ENCODE assay signal across 1 mouse cellular context in the genomic region with DNA sequence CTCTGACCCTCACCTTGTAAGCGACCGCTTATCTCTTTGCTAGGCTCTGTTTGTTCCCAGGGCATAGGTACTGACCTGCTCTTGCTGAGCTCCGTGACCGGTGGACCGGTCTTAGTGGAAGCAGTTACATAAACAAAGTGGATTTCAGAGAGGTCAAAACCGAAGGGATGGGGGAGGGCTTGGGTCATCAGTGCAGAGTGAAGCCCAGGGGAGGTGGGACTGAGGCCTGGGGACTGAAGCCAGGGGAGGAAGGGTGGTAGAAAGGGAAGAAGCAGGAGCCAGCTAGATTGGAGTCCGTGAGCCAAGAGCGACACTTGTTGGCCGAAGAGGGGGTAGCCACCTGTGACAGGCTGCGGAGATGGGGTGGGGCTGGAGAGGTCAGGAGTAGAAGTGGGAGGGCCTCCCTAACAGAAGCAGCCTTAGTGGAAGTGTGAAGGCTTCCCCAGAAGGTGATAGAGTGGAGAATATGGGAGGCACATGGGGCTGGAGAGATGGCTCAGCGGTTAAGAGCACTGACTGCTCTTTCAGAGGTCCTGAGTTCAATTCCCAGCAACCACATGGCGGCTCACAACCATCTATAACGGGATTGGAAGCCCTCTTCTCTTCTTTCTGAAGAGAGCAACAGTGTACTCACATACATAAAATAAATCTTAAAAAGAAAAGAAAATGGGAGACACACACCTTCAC.
A peak's percentile ranks its signal among the peaks of the same experiment; 100 is the strongest.
TF ChIP-seq lines count a peak whose summit lies in the region.

No protein-coding gene starts in this region.

TF ChIP-seq in MEL, 35 proteins besides CTCF, POLR2A, EP300 and RAD21:
- TF ChIP-seq SIN3A (IDR thresholded peaks at IDR 0.05; ENCODE audit: low read length), result no peak
- peak; percentile 61 for TF ChIP-seq SMC3 (IDR thresholded peaks at IDR 0.05; ENCODE audit: low read depth, low read length)
- TF ChIP-seq ZKSCAN1 (IDR thresholded peaks at IDR 0.05; ENCODE audit: low read depth, low read length), result no peak
- 0 out of 2 replicates have a peak, but pooled peaks have one; percentile 19 for TF ChIP-seq TBP (IDR thresholded peaks at IDR 0.05; ENCODE audit: low read depth, low read length)
- no peak for TF ChIP-seq BHLHE40 (IDR thresholded peaks at IDR 0.05; ENCODE audit: borderline replicate concordance, low read depth, low read length)
- peak; percentile 72 for TF ChIP-seq ZC3H11A (IDR thresholded peaks at IDR 0.05; ENCODE audit: low read depth, low read length)
